Mouse (Mus musculus) liver, postnatal 0 days (tissue): ENCODE results near the gene Pafah1b1.

Experiments used
- CTCF ChIP-seq: sonication (generic); IDR thresholded peaks from 2 replicates; pipeline ENCODE4 v1.5.1; 2016; ENCODE audit warnings: antibody characterized with exemption, low read depth
- EP300 ChIP-seq: IDR thresholded peaks from 2 replicates; pipeline ENCODE4 v1.6.1; 2016; ENCODE audit warnings: antibody characterized with exemption, low read depth, mild to moderate bottlenecking

DNA sequence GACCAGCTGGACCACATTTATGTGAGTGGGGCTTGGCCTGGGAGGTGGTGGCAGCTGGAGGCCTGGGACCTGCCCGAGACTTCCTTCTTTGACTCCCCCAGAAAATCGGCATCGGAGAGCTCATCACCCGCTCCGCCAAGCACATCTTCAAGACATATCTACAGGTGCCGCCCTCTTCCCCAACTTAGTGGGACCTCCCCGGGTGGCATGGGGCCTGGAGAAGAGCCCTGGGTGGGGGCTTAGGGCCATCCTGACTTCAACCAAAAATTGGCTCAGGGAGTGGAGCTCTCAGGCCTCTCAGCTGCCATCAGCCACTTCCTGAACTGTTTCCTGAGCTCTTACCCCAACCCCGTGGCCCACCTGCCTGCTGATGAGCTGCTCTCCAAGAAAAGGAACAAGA, 59.6 kb downstream of the Pafah1b1 start:
- TF ChIP-seq CTCF (no peak), EP300 (no peak)
